Mouse (Mus musculus): ENCODE data around the gene Git1.
A peak's percentile ranks its signal among the peaks of the same experiment; 100 is the strongest.
"Not testable (repeated sequence)": the region's sequence is repeated elsewhere in the genome, so short reads cannot be mapped to it uniquely, and the experiment has no call there.

Git1 gene

DNA sequence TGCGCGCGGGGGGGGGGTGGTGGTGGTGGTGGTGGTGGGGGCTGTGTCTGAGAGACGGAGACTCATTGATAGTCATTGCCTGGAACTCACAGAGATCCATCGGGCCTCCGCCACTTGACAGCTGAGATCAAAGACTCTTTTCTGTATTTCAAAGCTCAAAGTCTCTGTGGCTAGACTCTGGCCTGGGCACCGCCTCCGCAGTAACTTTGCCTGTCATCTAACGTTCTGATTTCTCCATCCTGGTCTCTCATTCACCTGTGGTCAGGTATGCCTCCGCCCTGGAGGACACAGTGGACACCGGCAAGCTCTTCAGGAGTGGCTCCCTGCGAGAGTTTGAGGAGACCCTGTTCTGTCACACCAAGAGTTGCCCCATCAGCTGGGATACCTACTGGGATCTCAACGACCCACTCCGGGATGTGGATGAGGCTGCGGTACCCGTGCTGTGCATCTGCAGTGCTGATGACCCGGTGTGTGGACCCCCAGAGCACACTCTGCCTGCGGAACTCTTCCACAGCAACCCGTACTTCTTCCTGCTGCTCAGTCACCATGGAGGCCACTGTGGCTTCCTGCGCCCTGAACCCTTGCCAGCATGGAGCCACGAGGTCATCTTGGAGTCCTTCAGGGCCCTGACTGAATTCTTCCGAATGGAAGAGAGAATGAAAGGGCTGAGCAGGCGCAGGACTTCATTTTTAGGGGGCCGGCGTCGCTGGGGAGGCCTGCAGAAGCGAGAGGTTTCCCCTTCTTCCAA, 24.9 kb downstream of the Git1 start:
- no peak for DNase-seq (ENCODE audit: low spot score in 2 of 2)

GRCm38 (mm10) chr11:77519043-77519442, 25.7 kb downstream of the Git1 start, which contains the start of gene Gm10392:
Gm10392 (minus strand) TSS chr11:77519198.
- peak in 1 of 2 experiments; percentile 22 for DNase-seq (ENCODE audit: low spot score in 2 of 2)

- DNase-seq (ENCODE audit: low spot score in 2 of 2) = peak; percentile 29 to 36
These were observed 27.5 kb downstream of the Git1 start for GRCm38 (mm10) chr11:77520601-77521529.

DNA sequence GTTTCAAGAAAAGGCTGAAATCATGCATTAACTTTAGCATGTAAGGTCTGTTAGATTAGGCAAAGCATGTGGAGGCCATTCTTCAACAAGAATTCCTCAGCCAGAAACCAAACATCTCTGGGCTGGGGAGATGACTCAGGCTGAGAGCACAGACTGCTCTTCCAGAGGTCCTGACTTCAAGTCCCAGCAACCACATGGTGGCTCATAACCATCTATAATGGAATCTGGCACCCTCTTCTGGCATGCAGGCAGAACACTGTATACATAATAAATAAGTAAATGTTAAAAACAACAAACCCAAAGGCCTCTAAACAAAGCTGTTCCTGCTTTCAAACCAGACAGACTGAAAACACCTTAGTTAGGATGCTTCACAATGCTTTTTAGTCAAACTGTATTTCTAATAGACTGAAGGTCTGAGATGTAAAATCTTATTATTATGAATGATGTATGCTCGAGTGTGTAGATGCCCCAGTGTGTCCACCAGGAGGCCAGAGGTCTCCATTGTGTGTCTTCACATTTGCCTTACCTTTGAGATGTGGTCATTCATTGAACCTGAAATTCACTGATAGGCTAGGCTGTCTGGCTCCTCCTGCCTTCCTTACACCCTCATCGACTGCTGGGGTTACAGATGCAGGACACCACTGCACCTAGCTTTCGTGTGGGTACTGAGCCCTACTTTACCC, 32.6 kb downstream of the Git1 start:
- no peak for DNase-seq (ENCODE audit: low spot score in 2 of 2)

- not testable (repeated sequence) for DNase-seq (ENCODE audit: low spot score in 2 of 2)
These were observed 35.1 kb downstream of the Git1 start for GRCm38 (mm10) chr11:77528420-77528819.

DNA sequence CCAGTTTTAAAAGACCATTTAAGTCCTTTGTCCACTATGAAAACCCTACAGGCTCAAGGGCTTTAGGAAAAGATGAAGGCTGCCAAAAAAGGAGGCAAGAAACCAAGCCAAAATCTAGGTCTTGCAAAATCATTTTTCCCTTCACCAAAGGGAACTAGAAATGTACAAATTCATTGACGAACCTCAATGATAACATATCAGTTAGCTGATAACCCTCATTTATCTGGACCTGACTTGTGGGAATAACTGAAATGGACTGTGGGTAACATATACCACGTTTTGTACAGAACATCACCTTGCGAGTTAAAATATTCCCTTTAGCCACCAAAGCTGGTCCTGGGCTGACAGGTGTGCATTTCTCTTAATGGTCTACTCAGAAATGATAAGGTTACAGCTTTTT, 36.3 kb downstream of the Git1 start:
- no peak for DNase-seq (ENCODE audit: low spot score in 2 of 2)

DNA sequence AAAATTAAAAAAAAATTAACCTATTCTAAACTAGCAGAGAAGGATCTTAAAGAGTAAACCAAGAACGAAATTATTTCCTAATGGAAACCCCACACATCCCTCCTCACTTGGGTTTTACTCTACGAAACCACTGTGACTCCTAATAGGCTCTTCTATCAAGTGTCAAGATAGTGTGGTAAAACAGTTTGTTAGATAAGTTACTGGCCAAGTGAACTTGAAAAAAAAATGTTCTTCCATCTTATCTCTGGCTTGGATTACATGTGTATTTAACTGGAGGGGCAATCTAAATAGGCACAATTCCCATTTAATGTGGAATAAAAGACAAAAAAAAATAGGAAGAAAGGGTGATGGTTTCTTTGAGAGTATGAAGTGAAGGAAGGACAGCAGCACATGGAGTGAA, 37.5 kb downstream of the Git1 start:
- no peak for DNase-seq (ENCODE audit: low spot score in 2 of 2)

DNA sequence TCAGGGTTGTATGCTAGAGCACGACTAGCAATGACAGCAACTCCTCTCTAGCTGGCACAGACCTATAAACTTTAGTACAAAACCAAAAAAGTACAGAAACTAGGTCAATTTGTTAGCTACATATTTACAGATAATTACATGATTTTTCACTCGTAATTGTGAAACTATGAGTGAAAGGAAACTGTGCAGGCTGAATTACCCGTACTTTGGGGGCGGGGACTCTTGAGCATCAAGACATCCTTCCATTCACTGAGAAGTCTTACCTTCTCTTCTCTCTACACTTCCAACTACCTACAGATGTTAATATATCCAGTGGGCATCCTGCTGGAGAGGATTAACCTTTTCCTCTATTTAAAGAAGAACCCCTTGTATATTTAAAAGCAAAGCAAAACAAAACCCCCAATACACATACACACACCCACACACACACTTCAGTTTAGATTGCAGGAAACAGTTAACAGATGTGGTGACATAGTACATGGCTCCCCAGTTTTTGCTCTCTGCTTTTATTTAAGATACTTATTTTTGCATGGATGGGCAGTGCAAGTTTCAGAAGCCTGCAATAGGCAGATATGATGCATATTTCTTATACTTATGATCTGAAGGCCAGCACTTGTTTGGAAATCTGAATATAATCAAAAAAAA, 39.0 kb downstream of the Git1 start:
- no peak for DNase-seq (ENCODE audit: low spot score in 2 of 2)

- no peak for DNase-seq (ENCODE audit: low spot score in 2 of 2)
These were observed 51.9 kb downstream of the Git1 start for GRCm38 (mm10) chr11:77545261-77545660.
